Mouse (Mus musculus) erythroblast, embryonic 14.5 days (primary cell): ENCODE measurements around the gene Ascl4. TPM values are rescaled to one million over a fixed set of nuclear protein-coding genes. Genes with fewer than 3 reads are reported as not detected.

Source experiments
- H3K27me3 ChIP-seq: 2 replicates; pipeline ENCODE4 v1.6.1; 2012; ENCODE audit warnings: inconsistent platforms; ENCODE audit not compliant: control insufficient read depth
- H3K36me3 ChIP-seq: 2 replicates; pipeline ENCODE4 v1.6.1; 2012; ENCODE audit warnings: mild to moderate bottlenecking, inconsistent platforms; ENCODE audit not compliant: control insufficient read depth
- H3K4me1 ChIP-seq: 2 replicates; pipeline ENCODE4 v1.6.1; 2012; ENCODE audit warnings: inconsistent platforms; ENCODE audit not compliant: control insufficient read depth
- H3K4me3 ChIP-seq: replicated peaks from 2 replicates; pipeline ENCODE3; 2012; ENCODE audit warnings: moderate library complexity, mild to moderate bottlenecking, inconsistent platforms
- H3K9me3 ChIP-seq: 2 replicates; pipeline ENCODE4 v1.6.1; 2012; ENCODE audit warnings: low read length, inconsistent platforms, mixed read lengths; ENCODE audit not compliant: control insufficient read depth
- GATA1 ChIP-seq: IDR thresholded peaks from 2 replicates; pipeline ENCODE4 v1.6.1; 2012; ENCODE audit warnings: low read length, inconsistent platforms, mixed read lengths
- TAL1 ChIP-seq: IDR thresholded peaks from 3 replicates; pipeline ENCODE4 v1.6.1; 2012; ENCODE audit warnings: low read length, inconsistent platforms, mixed read lengths
- polyA plus RNA-seq: library from polyadenylated mRNA; stranded (reverse); fragments of >175 nt; gene quantifications from 2 replicates; pipeline ENCODE4 v1.2.3, GENCODE M21; 2012

Gene Ascl4
- polyA plus RNA-seq, 1 experiment = not detected

- Histone ChIP-seq H3K27me3 (no peaks in the 10 kb centered on the region), H3K4me3 (no peak overlapping the region), H3K36me3 (no peaks in the 10 kb centered on the region), H3K4me1 (no peaks in the 10 kb centered on the region), H3K9me3 (no peaks in the 10 kb centered on the region)
- TF ChIP-seq TAL1 (no peak), GATA1 (no peak)
Measured at GRCm38 (mm10) chr10:85994543-85995104, 67.1 kb downstream of the Ascl4 start.

Other genes starting within 250 kb of the Ascl4 start
- 0.49 and 0.83 TPM in 2 replicates for gene Pwp1, start 98.2 kb upstream of the Ascl4 start, polyA plus RNA-seq
- 0.51 and 0.54 TPM in 2 replicates for gene Prdm4, start 10.5 kb upstream of the Ascl4 start, polyA plus RNA-seq
- 2.2 and 2.4 TPM in 2 replicates for gene Rtcb, start 30.1 kb downstream of the Ascl4 start, polyA plus RNA-seq
- gene Bpifc, start 84.2 kb downstream of the Ascl4 start, polyA plus RNA-seq = not detected in 2 replicates
- gene Fbxo7, start 94.3 kb downstream of the Ascl4 start, polyA plus RNA-seq = 11.6 and 14.1 TPM in 2 replicates